Mouse (Mus musculus): ENCODE data around the gene Sdhb. TPM values are rescaled to one million over a fixed set of nuclear protein-coding genes. Genes with fewer than 3 reads are reported as not detected.

The Sdhb gene
- 37.9 and 112 TPM in 2 replicates for polyA plus RNA-seq (2012; ENCODE audit: low replicate concordance)

DNA sequence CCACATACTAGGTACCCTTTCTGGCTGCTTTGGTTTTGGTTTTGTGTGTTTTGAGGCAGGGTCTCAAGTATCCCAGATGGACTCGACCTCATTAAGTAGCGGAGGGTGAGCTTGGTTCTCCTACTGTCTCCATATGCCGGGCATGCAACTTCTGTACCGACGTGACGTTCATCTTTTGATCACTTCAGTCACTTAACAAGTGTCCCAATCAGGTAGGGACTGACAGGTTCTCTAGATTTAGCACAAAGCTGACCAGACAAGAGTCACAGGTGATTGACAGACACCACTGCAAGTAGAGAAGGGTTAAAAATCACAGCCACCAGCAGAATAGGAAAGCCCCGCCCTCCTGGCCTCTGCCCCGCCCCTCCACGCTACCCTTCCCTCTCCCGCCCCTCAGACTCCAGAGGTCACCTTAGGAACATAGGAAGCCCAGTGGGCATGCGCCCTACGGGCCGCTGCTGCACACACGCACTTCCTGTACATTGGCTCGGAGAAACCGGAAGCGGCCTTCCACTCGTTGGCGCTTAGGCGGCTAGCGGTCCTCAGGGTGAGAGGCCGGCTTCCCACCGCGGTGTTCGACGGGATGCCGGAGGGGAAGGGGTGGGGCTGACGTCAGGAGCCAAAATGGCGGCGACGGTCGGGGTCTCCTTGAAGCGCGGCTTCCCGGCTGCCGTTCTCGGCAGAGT is at the start of gene Sdhb:
Gene Sdhb (plus strand): TSS at position 423 of the 686 bp plus-strand sequence.

DNA sequence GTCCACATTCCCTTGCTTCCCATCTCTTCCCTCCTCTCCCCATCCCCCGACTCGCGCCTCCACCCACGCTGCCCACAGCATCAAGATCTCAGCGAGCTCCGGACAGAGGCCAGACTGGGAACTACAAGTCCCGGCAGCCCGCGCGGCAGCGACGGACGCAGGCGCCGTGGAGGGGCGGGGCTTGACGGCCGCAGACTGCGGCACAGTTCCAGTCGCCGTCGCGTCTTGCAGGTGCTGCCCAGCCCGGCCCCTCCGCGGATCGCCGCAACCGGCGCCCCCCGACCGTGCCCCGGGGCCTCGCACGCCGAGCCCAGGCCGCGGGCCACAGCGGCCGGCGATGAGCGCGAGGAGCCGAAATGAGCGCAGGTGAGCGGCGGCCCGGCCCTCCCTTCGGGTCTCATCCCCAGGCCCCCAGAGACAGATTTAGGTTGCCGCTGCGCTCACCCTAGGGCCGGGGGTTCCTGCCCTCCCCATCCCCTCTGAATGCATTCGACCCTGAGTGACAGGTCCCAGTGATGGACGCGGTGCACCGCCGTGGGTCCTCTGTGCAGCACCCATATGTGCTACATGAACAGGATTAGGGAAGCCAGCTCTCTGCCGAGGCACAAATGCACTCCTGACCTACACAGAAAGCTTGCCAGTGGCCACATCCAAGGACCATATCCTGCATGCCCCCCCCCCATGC is 25.9 kb downstream of the Sdhb start, which contains the start of gene Atp13a2:
Gene Atp13a2 (plus strand): TSS at position 163 of the 685 bp plus-strand sequence.

GRCm38 (mm10) chr4:141010118-141010517 is 49.1 kb downstream of the Sdhb start, which contains the start of gene Mfap2:
Gene Mfap2 (plus strand): TSS chr4:141010418.

Other genes starting within 250 kb of the Sdhb start
- gene Padi6, start 218.6 kb upstream of the Sdhb start, polyA plus RNA-seq (2012; ENCODE audit: low replicate concordance) = not detected in 2 replicates
- gene Padi4, start 187.0 kb upstream of the Sdhb start, polyA plus RNA-seq (2012; ENCODE audit: low replicate concordance) = 6.7 and 26.7 TPM in 2 replicates
- gene Padi3, start 150.6 kb upstream of the Sdhb start, polyA plus RNA-seq (2012; ENCODE audit: low replicate concordance) = 0.04 and 0.15 TPM in 2 replicates
- gene Padi1, start 115.4 kb upstream of the Sdhb start, polyA plus RNA-seq (2012; ENCODE audit: low replicate concordance) = 0.12 and 0.22 TPM in 2 replicates
- 2.1 and 4.3 TPM in 2 replicates for gene Padi2, start 54.9 kb upstream of the Sdhb start, polyA plus RNA-seq (2012; ENCODE audit: low replicate concordance)
- gene Atp13a2, start 25.7 kb downstream of the Sdhb start, polyA plus RNA-seq (2012; ENCODE audit: low replicate concordance) = 168 and 403 TPM in 2 replicates
- 0.22 TPM in 1 of 2 replicates, not detected in the other for gene Mfap2, start 49.2 kb downstream of the Sdhb start, polyA plus RNA-seq (2012; ENCODE audit: low replicate concordance)
- 12.5 and 24.7 TPM in 2 replicates for gene Crocc, start 99.3 kb downstream of the Sdhb start, polyA plus RNA-seq (2012; ENCODE audit: low replicate concordance)
- gene Necap2, start 117.2 kb downstream of the Sdhb start, polyA plus RNA-seq (2012; ENCODE audit: low replicate concordance) = 133 and 149 TPM in 2 replicates
- gene Spata21, start 127.1 kb downstream of the Sdhb start, polyA plus RNA-seq (2012; ENCODE audit: low replicate concordance) = not detected in 2 replicates
- gene Szrd1, start 178.6 kb downstream of the Sdhb start, polyA plus RNA-seq (2012; ENCODE audit: low replicate concordance) = 131 and 150 TPM in 2 replicates
- gene Fbxo42, start 186.7 kb downstream of the Sdhb start, polyA plus RNA-seq (2012; ENCODE audit: low replicate concordance) = 14.4 and 15.2 TPM in 2 replicates

Measured in hematopoietic multipotent progenitor cell, adult 10-12 weeks (in vitro differentiated cells).